Mouse (Mus musculus) heart, adult 9 months (tissue): Measurements from ENCODE around the gene Baz1a.
A peak's percentile ranks its signal among the peaks of the same experiment; 100 is the strongest.
"Not testable (repeated sequence)": the region's sequence is repeated elsewhere in the genome, so short reads cannot be mapped to it uniquely, and the experiment has no call there.

Experiments
- DNase-seq, 2 experiments: peaks; one replicate each; pipeline ENCODE4 v3.0.0; 2022; ENCODE audit warnings: low spot score in 2 of 2

The Baz1a gene

GRCm38 (mm10) chr12:55007361-55008008 lies 6.7 kb downstream of the Baz1a start:
- DNase-seq: no peak

- DNase-seq: no peak
These were observed 8.1 kb downstream of the Baz1a start for GRCm38 (mm10) chr12:55006071-55006470.

- no peak for DNase-seq
These were observed 9.8 kb downstream of the Baz1a start for GRCm38 (mm10) chr12:55004396-55004795.

- no peak for DNase-seq
These were observed 10.3 kb downstream of the Baz1a start for GRCm38 (mm10) chr12:55003843-55004242.

- DNase-seq: not testable (repeated sequence)
These were observed 11.6 kb downstream of the Baz1a start for GRCm38 (mm10) chr12:55002532-55002931.

GRCm38 (mm10) chr12:54999016-54999690 lies 15.0 kb downstream of the Baz1a start:
- peak; percentile 28 to 53 for DNase-seq

GRCm38 (mm10) chr12:54998411-54998810 lies 15.7 kb downstream of the Baz1a start:
- no peak for DNase-seq

- no peak for DNase-seq
These were observed 17.1 kb downstream of the Baz1a start for GRCm38 (mm10) chr12:54996979-54997474.

- no peak for DNase-seq
These were observed 18.2 kb downstream of the Baz1a start for GRCm38 (mm10) chr12:54995965-54996364.

- DNase-seq: no peak
These were observed 19.7 kb downstream of the Baz1a start for GRCm38 (mm10) chr12:54994418-54994817.

- no peak for DNase-seq
These were observed 20.1 kb downstream of the Baz1a start for GRCm38 (mm10) chr12:54994068-54994386.

GRCm38 (mm10) chr12:54993246-54994067 lies 20.7 kb downstream of the Baz1a start:
- DNase-seq: no peak

GRCm38 (mm10) chr12:54992814-54993213 lies 21.3 kb downstream of the Baz1a start:
- no peak for DNase-seq

- no peak for DNase-seq
These were observed 25.8 kb downstream of the Baz1a start for GRCm38 (mm10) chr12:54988323-54988850.

GRCm38 (mm10) chr12:54987156-54987555 lies 27.0 kb downstream of the Baz1a start:
- DNase-seq: no peak

- DNase-seq: peak; percentile 80 to 82
These were observed 28.0 kb downstream of the Baz1a start, which contains the start of gene Gm20403 for GRCm38 (mm10) chr12:54986052-54986717. Gm20403 (minus strand) TSS chr12:54986529.

GRCm38 (mm10) chr12:54985257-54986051 lies 28.7 kb downstream of the Baz1a start:
- DNase-seq: peak; percentile 51 to 53

- peak; percentile 68 to 74 for DNase-seq
These were observed 29.4 kb downstream of the Baz1a start for GRCm38 (mm10) chr12:54984701-54985256.

GRCm38 (mm10) chr12:54982935-54983715 lies 31.0 kb downstream of the Baz1a start:
- DNase-seq: no peak

GRCm38 (mm10) chr12:54981962-54982361 lies 32.2 kb downstream of the Baz1a start:
- no peak for DNase-seq
